Mouse (Mus musculus): ENCODE data around the gene Klf12. TPM values are rescaled to one million over a fixed set of nuclear protein-coding genes. Genes with fewer than 3 reads are reported as not detected.

Gene Klf12
- polyA plus RNA-seq, 1 experiment from 2014 or later: not detected

DNA sequence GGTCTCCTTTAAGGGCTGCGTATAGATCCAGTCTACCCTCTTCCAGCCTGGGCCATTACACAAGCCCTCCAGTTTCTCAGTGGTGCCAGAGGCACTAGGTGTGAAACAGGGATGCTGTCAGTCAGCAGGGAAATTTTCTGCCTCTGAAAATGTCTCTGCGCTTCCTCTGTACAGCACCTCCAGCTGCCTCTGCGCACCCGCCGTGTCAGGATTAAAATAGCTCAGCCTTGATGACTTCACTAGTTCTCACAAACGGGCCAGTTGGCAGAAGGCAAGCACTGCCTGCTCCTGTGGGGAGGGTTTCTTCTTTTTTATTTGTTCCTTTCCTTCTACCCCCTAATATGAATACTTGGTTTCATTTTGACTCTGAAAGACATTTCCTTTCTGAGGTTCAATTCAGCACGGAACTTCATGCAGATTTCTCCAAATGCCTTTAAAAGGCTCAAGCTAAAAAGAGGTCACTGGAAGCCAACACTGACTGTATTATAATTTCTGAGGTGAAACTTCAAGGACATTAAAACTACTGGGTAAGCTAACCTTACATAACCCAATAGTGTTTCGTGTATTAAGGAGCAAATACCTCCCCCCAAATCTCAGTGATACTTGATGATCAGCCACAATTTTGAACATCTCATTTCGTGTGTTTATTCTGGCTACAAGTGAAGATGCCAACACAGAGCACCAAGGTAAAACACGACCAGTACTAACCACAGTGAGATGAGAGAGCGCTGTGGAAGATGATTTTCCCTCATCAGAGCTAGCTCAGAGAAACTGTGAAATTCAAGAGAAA is 73.2 kb downstream of the Klf12 start:
- H3K79me2 ChIP-seq (ENCODE audit: inconsistent target): no peaks in the 10 kb centered on the region
- no peak overlapping the region for H3K4me3 ChIP-seq (ENCODE audit: inconsistent target)
- no peak overlapping the region for H3K27ac ChIP-seq
- H3K36me3 ChIP-seq (ENCODE audit: inconsistent target): no peaks in the 10 kb centered on the region
- WGBS (ENCODE audit: missing documents): 26% methylated on average over 11 of the region's 11 CpGs

DNA sequence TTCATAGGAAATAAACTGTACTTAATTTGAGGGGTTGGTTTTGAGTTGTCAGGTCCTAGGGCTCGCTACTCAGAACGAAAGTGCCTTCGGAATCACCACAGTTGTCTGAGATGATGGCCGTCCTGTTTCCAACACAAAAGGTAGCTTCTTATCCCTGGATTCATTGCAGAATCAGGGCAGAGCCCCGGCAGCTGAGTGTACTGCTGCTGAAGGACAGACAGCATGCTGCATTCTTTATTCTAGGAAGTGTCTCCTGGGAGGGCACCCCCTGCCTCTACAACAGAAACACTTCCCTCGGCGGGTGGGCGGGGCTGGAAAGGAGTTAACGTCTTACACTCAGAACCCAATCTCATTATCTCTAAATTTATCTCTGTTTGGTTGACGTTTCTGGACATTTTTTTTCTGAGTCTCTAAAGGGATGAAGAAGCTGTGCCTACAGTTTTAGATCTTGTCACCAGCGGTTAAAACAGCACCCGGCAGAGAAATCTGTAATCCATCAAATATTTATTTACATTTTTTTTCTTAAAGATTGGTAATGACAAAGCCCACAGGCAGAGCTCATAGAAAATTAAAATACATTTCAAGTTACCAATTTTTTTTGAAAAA is 74.6 kb downstream of the Klf12 start:
- H3K27ac ChIP-seq: no peak overlapping the region
- no peak overlapping the region for H3K4me3 ChIP-seq (ENCODE audit: inconsistent target)
- H3K79me2 ChIP-seq (ENCODE audit: inconsistent target): no peaks in the 10 kb centered on the region
- no peaks in the 10 kb centered on the region for H3K36me3 ChIP-seq (ENCODE audit: inconsistent target)
- WGBS (ENCODE audit: missing documents): 69% methylated on average over 12 of the region's 12 CpGs

DNA sequence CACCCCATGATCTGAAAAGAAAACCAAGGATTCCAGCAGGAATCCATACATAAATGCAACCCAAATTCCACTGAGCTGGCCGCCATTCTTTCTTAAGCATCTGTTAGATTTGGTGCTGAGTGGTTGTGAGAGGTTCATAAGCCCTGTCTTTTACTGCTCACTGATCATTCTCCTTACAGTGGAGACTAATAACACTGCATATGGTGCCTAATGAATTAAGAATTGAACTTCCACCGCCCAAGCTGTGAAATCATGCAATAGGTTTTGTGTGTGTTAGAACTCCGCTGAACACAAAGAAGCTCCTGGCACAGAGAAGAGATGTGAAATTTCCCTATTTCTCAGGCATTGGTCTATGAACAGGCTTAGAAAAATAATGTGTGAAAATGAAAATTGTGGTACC is 77.4 kb downstream of the Klf12 start:
- no peaks in the 10 kb centered on the region for H3K36me3 ChIP-seq (ENCODE audit: inconsistent target)
- 93% methylated on average over 3 of the region's 3 CpGs for WGBS (ENCODE audit: missing documents)
- no peak overlapping the region for H3K27ac ChIP-seq
- H3K79me2 ChIP-seq (ENCODE audit: inconsistent target): no peaks in the 10 kb centered on the region
- no peak overlapping the region for H3K4me3 ChIP-seq (ENCODE audit: inconsistent target)

DNA sequence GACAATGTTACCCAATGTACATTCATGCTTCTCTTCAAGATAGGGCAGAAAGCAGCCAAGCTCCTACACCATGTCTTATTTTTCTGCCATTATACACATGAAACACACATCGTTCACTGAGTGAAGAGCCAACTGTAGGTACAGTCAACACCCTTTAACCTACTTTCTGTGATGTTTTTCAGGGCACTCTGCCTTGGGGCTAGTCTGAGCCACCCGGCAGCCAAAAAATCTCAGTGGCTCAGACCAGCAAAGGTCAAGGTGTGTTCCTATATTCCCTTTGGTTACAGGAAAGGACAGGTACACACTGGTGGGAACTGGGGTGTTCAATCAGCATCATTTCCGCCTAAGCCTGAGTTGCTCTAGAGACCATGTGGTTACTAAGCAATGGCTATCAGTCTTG is 78.3 kb downstream of the Klf12 start:
- no peaks in the 10 kb centered on the region for H3K36me3 ChIP-seq (ENCODE audit: inconsistent target)
- no peak overlapping the region for H3K27ac ChIP-seq
- 96% methylated on average over 3 of the region's 3 CpGs for WGBS (ENCODE audit: missing documents)
- H3K4me3 ChIP-seq (ENCODE audit: inconsistent target): no peak overlapping the region
- H3K79me2 ChIP-seq (ENCODE audit: inconsistent target): no peaks in the 10 kb centered on the region

DNA sequence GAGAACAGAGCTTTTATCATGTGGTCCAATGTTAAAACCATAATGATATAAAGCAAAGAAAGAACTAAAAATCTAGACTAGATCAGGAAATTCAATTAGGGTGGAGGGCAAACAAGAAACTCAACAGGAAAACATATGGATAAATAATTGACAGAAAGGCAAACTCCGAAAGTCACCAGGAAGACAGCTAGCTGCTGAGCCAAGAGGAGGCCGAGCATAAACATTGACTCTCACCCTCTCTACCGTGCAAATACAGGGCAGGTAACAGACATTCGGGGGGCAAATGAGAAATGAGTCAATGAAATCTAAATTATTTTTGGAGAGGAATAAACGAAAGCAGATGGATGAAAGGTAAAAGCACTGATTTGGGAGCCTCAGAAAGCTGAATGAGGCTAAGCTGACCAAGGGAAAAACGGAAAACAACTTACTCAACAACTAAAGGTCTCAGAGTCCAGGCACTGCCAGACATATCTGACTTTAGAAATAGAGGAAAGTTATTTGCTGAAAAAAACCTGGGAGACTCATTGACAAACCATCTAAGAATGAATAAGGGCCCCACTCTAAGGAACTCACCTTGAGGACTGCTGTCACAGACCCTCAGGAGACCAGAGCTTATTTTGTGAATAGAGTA is 84.3 kb downstream of the Klf12 start:
- Histone ChIP-seq H3K4me3 (ENCODE audit: inconsistent target) (no peak overlapping the region), H3K36me3 (ENCODE audit: inconsistent target) (no peaks in the 10 kb centered on the region), H3K79me2 (ENCODE audit: inconsistent target) (no peaks in the 10 kb centered on the region), H3K27ac (no peak overlapping the region)
- 91% methylated on average over 6 of the region's 6 CpGs for WGBS (ENCODE audit: missing documents)

DNA sequence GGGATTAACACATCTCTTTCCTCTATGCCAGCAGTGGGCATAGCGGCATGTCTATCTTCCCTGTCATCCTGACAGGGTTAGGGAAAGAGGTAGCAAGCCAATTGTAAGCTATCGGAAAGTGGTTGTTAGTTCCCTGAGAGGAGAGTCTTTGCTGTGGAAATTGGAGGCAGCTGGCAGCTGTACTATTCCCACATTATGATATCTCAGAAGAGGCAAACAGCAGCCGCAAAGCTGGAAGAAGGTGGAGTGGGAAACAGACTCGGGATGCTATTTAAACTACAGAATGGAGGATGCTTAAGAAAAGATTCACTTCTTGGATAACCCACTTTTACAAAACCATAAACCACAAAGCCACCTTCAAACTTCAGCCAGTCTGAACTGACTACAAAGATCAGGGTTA is 85.8 kb downstream of the Klf12 start:
- no peak overlapping the region for H3K4me3 ChIP-seq (ENCODE audit: inconsistent target)
- H3K36me3 ChIP-seq (ENCODE audit: inconsistent target): no peaks in the 10 kb centered on the region
- H3K27ac ChIP-seq: no peak overlapping the region
- WGBS (ENCODE audit: missing documents): 93% methylated on average over 4 of the region's 4 CpGs
- no peaks in the 10 kb centered on the region for H3K79me2 ChIP-seq (ENCODE audit: inconsistent target)

DNA sequence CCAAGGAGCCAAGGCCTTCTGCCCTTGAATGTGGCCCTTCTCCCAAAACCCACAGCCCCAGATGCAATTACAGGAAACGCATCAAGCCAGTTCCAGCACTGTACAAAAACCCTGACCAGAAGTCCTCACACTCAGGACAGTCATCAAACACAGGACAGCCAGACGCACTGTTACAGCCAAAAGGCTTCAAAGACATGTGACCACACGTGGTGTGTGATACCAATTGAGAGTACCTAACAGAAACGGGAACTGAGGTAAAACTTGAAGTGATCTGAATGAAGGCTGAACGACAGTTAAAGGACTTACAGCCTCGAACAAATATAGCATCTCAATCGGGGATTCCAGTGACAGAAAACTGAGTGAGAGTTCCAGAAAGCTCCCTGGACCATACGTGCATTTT is 87.3 kb downstream of the Klf12 start:
- H3K4me3 ChIP-seq (ENCODE audit: inconsistent target): no peak overlapping the region
- H3K36me3 ChIP-seq (ENCODE audit: inconsistent target): no peaks in the 10 kb centered on the region
- WGBS (ENCODE audit: missing documents): 92% methylated on average over 8 of the region's 8 CpGs
- H3K79me2 ChIP-seq (ENCODE audit: inconsistent target): no peaks in the 10 kb centered on the region
- no peak overlapping the region for H3K27ac ChIP-seq

DNA sequence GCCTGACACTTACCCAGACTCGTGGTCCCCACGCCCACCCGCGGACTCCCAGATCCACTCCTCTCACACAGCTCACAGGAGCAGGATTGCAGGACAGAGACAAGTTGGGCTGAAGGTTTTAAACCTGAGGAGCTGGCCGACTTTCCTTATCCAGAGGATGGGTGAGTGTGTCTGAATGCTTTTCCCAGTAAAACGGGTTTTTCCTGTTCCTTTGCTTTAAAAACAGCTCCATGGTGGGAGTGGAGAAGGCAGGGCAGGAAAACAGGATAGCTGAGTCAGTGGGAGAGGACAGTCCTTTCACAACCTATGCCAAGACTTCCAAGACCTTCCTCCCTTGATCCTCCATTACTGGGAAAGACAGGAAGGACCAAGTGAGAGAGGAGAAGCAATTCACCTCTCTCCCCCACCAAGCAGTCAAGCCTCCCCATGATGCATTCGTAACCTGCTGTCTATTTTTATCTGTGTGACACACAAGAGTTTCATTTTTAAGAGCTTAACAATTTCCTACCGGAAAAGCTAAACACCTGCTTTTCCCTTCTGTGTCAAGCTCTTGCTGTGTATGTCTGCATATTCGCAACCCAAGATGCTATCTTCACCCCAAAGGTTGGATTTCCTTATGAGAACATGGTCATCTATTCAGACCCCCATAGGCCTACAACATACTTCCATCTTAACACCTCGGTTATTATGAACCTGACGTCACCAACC is 94.8 kb downstream of the Klf12 start:
- Histone ChIP-seq H3K27ac (no peak overlapping the region), H3K4me3 (ENCODE audit: inconsistent target) (no peak overlapping the region), H3K36me3 (ENCODE audit: inconsistent target) (no peaks in the 10 kb centered on the region), H3K79me2 (ENCODE audit: inconsistent target) (no peaks in the 10 kb centered on the region)
- WGBS (ENCODE audit: missing documents): 86% methylated on average over 11 of the region's 11 CpGs

DNA sequence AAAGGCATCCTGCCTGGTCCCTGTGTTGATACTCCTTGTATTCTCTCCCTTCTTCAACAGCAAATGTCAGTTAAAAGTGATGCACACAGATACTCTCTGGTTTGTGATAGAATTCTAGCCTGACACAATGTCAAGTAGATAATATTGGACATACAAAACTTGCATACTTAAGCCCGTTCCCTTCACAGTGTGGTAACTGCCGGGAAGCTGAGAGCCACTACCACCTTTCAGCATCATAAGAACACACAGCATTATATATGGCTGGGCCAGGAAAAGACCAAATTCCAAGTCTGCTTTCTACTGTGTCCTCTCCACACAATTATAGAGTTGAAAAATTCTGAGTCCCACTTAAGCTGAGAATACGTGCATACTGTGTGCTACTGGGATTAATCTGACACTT is 97.1 kb downstream of the Klf12 start:
- H3K4me3 ChIP-seq (ENCODE audit: inconsistent target): no peak overlapping the region
- no peaks in the 10 kb centered on the region for H3K36me3 ChIP-seq (ENCODE audit: inconsistent target)
- H3K27ac ChIP-seq: no peak overlapping the region
- H3K79me2 ChIP-seq (ENCODE audit: inconsistent target): no peaks in the 10 kb centered on the region
- 93% methylated on average over 3 of the region's 3 CpGs for WGBS (ENCODE audit: missing documents)

DNA sequence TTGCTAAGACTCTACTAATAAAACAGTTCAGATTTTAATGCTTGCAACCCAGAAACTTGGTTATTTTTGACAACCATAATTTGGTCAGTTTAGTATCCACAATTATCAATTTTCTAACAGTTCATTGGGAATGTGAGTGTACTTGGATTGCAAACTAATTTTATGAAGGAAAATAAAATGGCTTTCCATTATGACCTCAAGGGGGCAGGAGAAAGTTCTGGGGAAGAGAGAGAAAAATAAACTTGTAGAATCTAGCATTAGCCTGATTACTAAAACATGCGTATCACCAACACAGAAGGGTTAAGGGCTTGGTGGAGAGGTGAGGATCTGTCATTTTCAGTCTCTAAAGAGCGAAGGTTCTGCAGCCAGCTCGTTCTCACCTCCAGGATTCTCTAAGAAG is 106.7 kb downstream of the Klf12 start:
- no peaks in the 10 kb centered on the region for H3K36me3 ChIP-seq (ENCODE audit: inconsistent target)
- WGBS (ENCODE audit: missing documents): 84% methylated on average over 3 of the region's 3 CpGs
- H3K27ac ChIP-seq: no peak overlapping the region
- H3K79me2 ChIP-seq (ENCODE audit: inconsistent target): no peaks in the 10 kb centered on the region
- no peak overlapping the region for H3K4me3 ChIP-seq (ENCODE audit: inconsistent target)

DNA sequence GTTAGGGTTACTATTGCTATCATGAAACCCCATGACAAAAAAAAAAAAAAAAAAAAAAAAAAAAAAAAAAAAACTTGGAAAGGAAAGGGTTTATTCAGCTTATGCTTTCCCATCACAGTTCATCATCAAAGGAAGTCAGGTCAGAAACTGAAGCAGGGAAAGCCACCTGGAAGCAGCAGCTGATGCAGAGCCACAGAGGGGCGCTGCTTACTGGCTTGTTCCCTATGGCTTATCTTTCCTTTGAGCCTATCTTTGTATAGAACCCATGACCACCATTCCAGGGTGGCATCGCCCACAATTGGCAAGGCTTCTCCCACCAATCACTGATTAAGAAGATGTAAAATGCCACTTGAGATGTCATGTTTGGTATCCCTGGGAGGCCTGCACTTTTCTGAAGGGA is 119.4 kb downstream of the Klf12 start:
- no peak overlapping the region for H3K4me3 ChIP-seq (ENCODE audit: inconsistent target)
- H3K36me3 ChIP-seq (ENCODE audit: inconsistent target): no peaks in the 10 kb centered on the region
- WGBS (ENCODE audit: missing documents): 74% methylated on average over 2 of the region's 2 CpGs
- H3K27ac ChIP-seq: no peak overlapping the region
- no peaks in the 10 kb centered on the region for H3K79me2 ChIP-seq (ENCODE audit: inconsistent target)

DNA sequence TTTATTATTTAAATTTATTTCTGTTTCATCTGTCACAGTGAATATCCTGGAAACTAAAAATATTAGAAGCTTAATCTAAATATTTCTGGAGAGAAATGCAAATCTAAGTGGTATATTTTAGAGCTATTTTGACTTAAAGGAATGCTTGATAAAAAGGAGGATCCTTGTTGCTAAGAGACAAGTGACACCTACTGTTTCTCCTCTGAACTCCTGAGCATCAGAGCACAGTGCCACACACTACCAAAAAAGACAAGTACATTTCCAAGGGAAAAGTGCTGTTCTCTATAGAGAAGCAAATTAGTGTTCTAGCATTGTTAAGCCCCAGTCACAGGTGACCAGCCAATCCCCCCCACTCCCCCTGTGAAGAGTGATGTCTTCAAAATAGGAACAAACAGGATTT is 127.8 kb downstream of the Klf12 start:
- Histone ChIP-seq H3K79me2 (ENCODE audit: inconsistent target) (no peaks in the 10 kb centered on the region), H3K27ac (no peak overlapping the region), H3K4me3 (ENCODE audit: inconsistent target) (no peak overlapping the region), H3K36me3 (ENCODE audit: inconsistent target) (no peaks in the 10 kb centered on the region)

DNA sequence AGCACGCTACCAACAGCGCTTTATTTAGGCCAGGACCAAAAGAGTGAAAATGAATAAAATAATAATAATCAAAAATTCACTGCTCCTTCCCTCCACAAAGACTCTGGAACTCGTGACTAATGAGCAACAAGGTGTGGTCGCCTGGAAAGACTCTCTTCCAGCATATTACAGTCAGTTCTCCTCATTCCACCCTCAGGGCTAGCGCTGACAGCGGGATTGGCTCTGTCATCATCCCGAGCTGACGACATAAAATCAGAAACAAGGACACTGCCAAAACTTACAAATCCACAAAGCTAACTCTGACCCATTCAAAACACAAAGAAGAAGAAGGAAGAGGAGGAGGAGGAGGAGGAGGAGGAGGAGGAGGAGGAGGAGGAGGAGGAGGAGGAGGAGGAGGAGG is 136.8 kb downstream of the Klf12 start:
- H3K27ac ChIP-seq: no peak overlapping the region
- 93% methylated on average over 8 of the region's 8 CpGs for WGBS (ENCODE audit: missing documents)
- H3K4me3 ChIP-seq (ENCODE audit: inconsistent target): no peak overlapping the region
- no peaks in the 10 kb centered on the region for H3K79me2 ChIP-seq (ENCODE audit: inconsistent target)
- no peaks in the 10 kb centered on the region for H3K36me3 ChIP-seq (ENCODE audit: inconsistent target)

DNA sequence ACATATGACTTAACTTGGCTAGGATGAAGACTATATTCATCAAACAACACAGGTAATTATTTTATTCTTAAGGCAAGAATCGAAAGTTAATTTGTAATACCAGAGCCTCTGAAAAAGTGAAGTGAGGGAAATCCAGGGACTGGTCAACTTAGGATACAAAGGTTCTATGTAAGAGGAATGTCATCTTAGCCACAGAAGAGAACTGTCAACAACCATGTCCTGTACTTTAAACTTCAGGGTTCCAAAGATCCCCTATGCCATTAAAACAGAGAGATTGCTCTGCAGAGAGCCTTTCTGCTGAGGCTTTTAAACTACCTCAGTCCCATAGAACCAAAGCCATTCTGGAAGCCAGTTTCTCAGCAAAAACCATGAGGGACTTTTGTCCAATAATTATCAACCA is 144.1 kb downstream of the Klf12 start:
- no peak overlapping the region for H3K27ac ChIP-seq
- H3K79me2 ChIP-seq (ENCODE audit: inconsistent target): no peaks in the 10 kb centered on the region
- 86% methylated on average over 1 of the region's 1 CpGs for WGBS (ENCODE audit: missing documents)
- H3K36me3 ChIP-seq (ENCODE audit: inconsistent target): no peaks in the 10 kb centered on the region
- H3K4me3 ChIP-seq (ENCODE audit: inconsistent target): no peak overlapping the region

DNA sequence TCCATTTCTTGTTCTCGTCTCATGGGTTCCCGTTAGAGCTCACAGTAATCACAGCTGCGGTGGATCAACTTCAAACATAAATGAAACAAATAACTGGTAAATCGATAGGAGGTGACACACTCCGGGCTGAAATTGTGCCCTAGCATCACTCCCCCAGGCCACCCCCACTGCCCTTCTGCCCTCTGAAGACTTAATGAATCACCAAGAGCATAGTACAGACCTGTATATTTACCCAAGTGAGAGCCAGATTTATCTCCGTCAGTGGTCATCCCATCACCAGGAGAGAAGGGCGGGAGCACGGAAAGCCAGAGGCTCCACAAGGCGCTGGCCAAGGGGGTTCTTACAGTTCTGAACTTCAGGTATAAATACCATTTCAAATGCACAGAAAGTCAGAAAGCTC is 150.2 kb downstream of the Klf12 start:
- 95% methylated on average over 9 of the region's 9 CpGs for WGBS (ENCODE audit: missing documents)
- H3K36me3 ChIP-seq (ENCODE audit: inconsistent target): no peaks in the 10 kb centered on the region

More for the DNA sequence above, 150.2 kb downstream of the Klf12 start:
- Histone ChIP-seq H3K79me2 (ENCODE audit: inconsistent target) (no peaks in the 10 kb centered on the region), H3K27ac (no peak overlapping the region), H3K4me3 (ENCODE audit: inconsistent target) (no peak overlapping the region)
